Mouse (Mus musculus) megakaryocyte, embryonic 14.5 days (primary cell): ENCODE results near the gene Trpc2.

ENCODE experiments used
- FLI1 ChIP-seq: IDR thresholded peaks from 2 replicates; pipeline ENCODE4 v1.6.1; 2012; ENCODE audit warnings: low read length, inconsistent platforms, mixed read lengths
- GATA1 ChIP-seq: IDR thresholded peaks from 3 replicates; pipeline ENCODE4 v1.6.1; 2012; ENCODE audit warnings: mixed read lengths, low read length, inconsistent platforms, borderline replicate concordance

GRCm38 (mm10) chr7:102116579-102117331 is 33.8 kb downstream of the Trpc2 start, which contains the start of gene Chrna10:
- TF ChIP-seq FLI1 = no peak
- no peak for TF ChIP-seq GATA1
